Mouse (Mus musculus): ENCODE data around the gene Ddr2.

DNA sequence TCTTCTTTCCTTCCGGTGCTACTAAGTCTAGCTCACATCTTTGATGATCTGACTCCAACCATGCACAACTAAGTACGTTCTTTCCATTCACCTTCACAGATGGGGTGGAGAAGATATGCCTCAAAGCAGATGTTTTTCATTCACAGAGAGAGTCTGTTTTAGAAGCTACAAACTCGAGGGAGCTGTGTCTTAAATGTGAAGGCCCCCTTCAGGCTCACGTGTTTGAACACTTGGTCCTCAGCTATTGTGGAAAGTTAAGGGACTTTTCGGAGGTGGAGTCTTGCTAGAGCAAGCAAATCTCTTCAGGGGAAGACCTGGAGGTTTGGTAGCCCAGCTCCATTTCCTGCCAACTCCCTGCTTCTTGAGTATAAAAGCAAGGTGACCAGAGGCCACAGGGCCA is 34.2 kb downstream of the Ddr2 start:
- TF ChIP-seq CTCF (conservative IDR thresholded peaks at IDR 0.05 in 1 of 2, IDR thresholded peaks at IDR 0.05 in 1 of 2; ENCODE audit: low read depth in 2 of 2, low read length in 2 of 2) (no peak), ETS1 (conservative IDR thresholded peaks at IDR 0.05; ENCODE audit: low read depth, low read length) (peak; percentile 65), JUND (conservative IDR thresholded peaks at IDR 0.05; ENCODE audit: low read depth, low read length) (no peak), ZMIZ1 (IDR thresholded peaks at IDR 0.05; ENCODE audit: low read depth, low read length) (no peak)

Measured in CH12.LX (cell line).